Mouse (Mus musculus): ENCODE results near the gene Gm21834. TPM values are rescaled to one million over a fixed set of nuclear protein-coding genes. Genes with fewer than 3 reads are reported as not detected.

The Gm21834 gene
- not detected for polyA plus RNA-seq (2014; fragmentation: Illumina TruSeq; extraction: RNeasy Lipid Tissue Mini Kit (QIAGEN cat#74804); ENCODE audit: low read depth, low replicate concordance)

GRCm38 (mm10) chr17:57742119-57742518 is at the start of gene Gm21834:
Gene Gm21834 (minus strand): TSS chr17:57742219.

GRCm38 (mm10) chr17:57768622-57769610 is 26.9 kb upstream of the Gm21834 start, which contains the start of gene Cntnap5c:
Gene Cntnap5c (plus strand): TSS chr17:57769570.

Other genes with a start within 250 kb of the Gm21834 start
- gene Vmn2r120, start 196.7 kb downstream of the Gm21834 start, polyA plus RNA-seq (2014; fragmentation: Illumina TruSeq; extraction: RNeasy Lipid Tissue Mini Kit (QIAGEN cat#74804); ENCODE audit: low read depth, low replicate concordance), result not detected
- not detected for gene Cntnap5c, start 27.4 kb upstream of the Gm21834 start, polyA plus RNA-seq (2014; fragmentation: Illumina TruSeq; extraction: RNeasy Lipid Tissue Mini Kit (QIAGEN cat#74804); ENCODE audit: low read depth, low replicate concordance)

All from adipose tissue, adult 10 weeks (tissue).